Mouse (Mus musculus) liver, embryonic 15.5 days (tissue): ENCODE results near the gene Aplp1. TPM values are rescaled to one million over a fixed set of nuclear protein-coding genes. Genes with fewer than 3 reads are reported as not detected.
A peak's percentile ranks its signal among the peaks of the same experiment; 100 is the strongest.

Source experiments
- ATAC-seq: fragments of 200-750 bp; cut with Nextera tagmentation; 2 replicates; pipeline ENCODE4 v1.8.0; 2017; ENCODE audit warnings: moderate number of reproducible peaks, mild to moderate bottlenecking, moderate library complexity; ENCODE audit not compliant: insufficient read depth
- H3K27ac ChIP-seq: fragments of 300-500 bp; sonication (generic); replicated peaks from 2 replicates; pipeline ENCODE4 v1.5.1; 2015; ENCODE audit warnings: mild to moderate bottlenecking, inconsistent platforms
- H3K27me3 ChIP-seq: fragments of 300-500 bp; sonication (generic); 2 replicates; pipeline ENCODE4 v1.6.1; 2015; ENCODE audit warnings: mild to moderate bottlenecking, inconsistent platforms
- H3K36me3 ChIP-seq: fragments of 300-500 bp; sonication (generic); replicated peaks from 2 replicates; pipeline ENCODE4 v1.6.1; 2015; ENCODE audit warnings: moderate library complexity, mild to moderate bottlenecking, inconsistent platforms
- H3K4me1 ChIP-seq: fragments of 300-500 bp; sonication (generic); replicated peaks from 2 replicates; pipeline ENCODE4 v1.6.1; 2015; ENCODE audit warnings: inconsistent platforms
- H3K4me2 ChIP-seq: fragments of 300-500 bp; sonication (generic); 2 replicates; pipeline ENCODE4 v1.6.1; 2015; ENCODE audit warnings: moderate library complexity, mild to moderate bottlenecking, inconsistent platforms
- H3K4me3 ChIP-seq: fragments of 300-500 bp; sonication (generic); replicated peaks from 2 replicates; pipeline ENCODE4 v1.5.1; 2015; ENCODE audit warnings: mild to moderate bottlenecking, inconsistent platforms
- H3K9ac ChIP-seq: fragments of 300-500 bp; sonication (generic); 2 replicates; pipeline ENCODE4 v1.6.1; 2015; ENCODE audit warnings: moderate library complexity, mild to moderate bottlenecking, inconsistent platforms
- H3K9me3 ChIP-seq: fragments of 300-500 bp; sonication (generic); replicated peaks from 2 replicates; pipeline ENCODE4 v1.6.1; 2016; ENCODE audit warnings: inconsistent platforms
- WGBS: fragments of 180-500 bp; shearing (Covaris S2); methylation state at CpG from one replicate; pipeline ENCODE4 v1.1.7; 2015; ENCODE audit warnings: mixed read lengths; ENCODE audit not compliant: insufficient replicate concordance; 5-methylcytosine and 5-hydroxymethylcytosine counted together
- polyA plus RNA-seq: library from polyadenylated mRNA; unstranded; fragments of >200 nt; fragmentation: Nextera tagmentation; extraction: Ambion mirVana; gene quantifications from 2 replicates; pipeline ENCODE4 v1.2.1, GENCODE M21; 2015

Aplp1 gene
- polyA plus RNA-seq, 1 experiment from 2014 or later: 5.3 TPM

GRCm38 (mm10) chr7:30409789-30410188 is 35.5 kb downstream of the Aplp1 start:
- 51% methylated on average over 2 of the region's 2 CpGs for WGBS
- no peak overlapping the region for H3K4me2 ChIP-seq
- ATAC-seq: no peak
- no peak overlapping the region for H3K27ac ChIP-seq
- H3K27me3 ChIP-seq: no peaks in the 10 kb centered on the region
- H3K36me3 ChIP-seq: no peaks in the 10 kb centered on the region
- no peak overlapping the region for H3K4me3 ChIP-seq
- no peak overlapping the region for H3K9ac ChIP-seq
- H3K9me3 ChIP-seq: no peaks in the 10 kb centered on the region
- H3K4me1 ChIP-seq: peaks cover 10% of the 10 kb centered on the region; the same call in 1 of the 2 replicates

- no peak for ATAC-seq
- no peak overlapping the region for H3K27ac ChIP-seq
- 60% methylated on average over 3 of the region's 3 CpGs for WGBS
- peaks cover 10% of the 10 kb centered on the region; the same call in 1 of the 2 replicates for H3K4me1 ChIP-seq
- H3K27me3 ChIP-seq: no peaks in the 10 kb centered on the region
- no peak overlapping the region for H3K4me2 ChIP-seq
- no peaks in the 10 kb centered on the region for H3K9me3 ChIP-seq
- H3K4me3 ChIP-seq: no peak overlapping the region
- H3K9ac ChIP-seq: no peak overlapping the region
- no peaks in the 10 kb centered on the region for H3K36me3 ChIP-seq
These were observed 36.7 kb downstream of the Aplp1 start for GRCm38 (mm10) chr7:30408639-30409038.

- H3K9me3 ChIP-seq: no peaks in the 10 kb centered on the region
- no peak for ATAC-seq
- no peak overlapping the region for H3K4me3 ChIP-seq
- WGBS: 34% methylated on average over 4 of the region's 4 CpGs
- H3K4me2 ChIP-seq: no peak overlapping the region
- no peak overlapping the region for H3K27ac ChIP-seq
- H3K27me3 ChIP-seq: no peaks in the 10 kb centered on the region
- H3K36me3 ChIP-seq: no peaks in the 10 kb centered on the region
- no peak overlapping the region for H3K9ac ChIP-seq
- H3K4me1 ChIP-seq: no peaks in the 10 kb centered on the region
These were observed 43.0 kb downstream of the Aplp1 start for GRCm38 (mm10) chr7:30402343-30402742.

GRCm38 (mm10) chr7:30399671-30400070 is 45.7 kb downstream of the Aplp1 start:
- 57% methylated on average over 7 of the region's 7 CpGs for WGBS
- no peak overlapping the region for H3K4me3 ChIP-seq
- H3K4me2 ChIP-seq: no peak overlapping the region
- no peak overlapping the region for H3K9ac ChIP-seq
- no peaks in the 10 kb centered on the region for H3K9me3 ChIP-seq
- no peaks in the 10 kb centered on the region for H3K27me3 ChIP-seq
- no peak for ATAC-seq
- no peaks in the 10 kb centered on the region for H3K4me1 ChIP-seq
- no peak overlapping the region for H3K27ac ChIP-seq
- H3K36me3 ChIP-seq: no peaks in the 10 kb centered on the region

DNA sequence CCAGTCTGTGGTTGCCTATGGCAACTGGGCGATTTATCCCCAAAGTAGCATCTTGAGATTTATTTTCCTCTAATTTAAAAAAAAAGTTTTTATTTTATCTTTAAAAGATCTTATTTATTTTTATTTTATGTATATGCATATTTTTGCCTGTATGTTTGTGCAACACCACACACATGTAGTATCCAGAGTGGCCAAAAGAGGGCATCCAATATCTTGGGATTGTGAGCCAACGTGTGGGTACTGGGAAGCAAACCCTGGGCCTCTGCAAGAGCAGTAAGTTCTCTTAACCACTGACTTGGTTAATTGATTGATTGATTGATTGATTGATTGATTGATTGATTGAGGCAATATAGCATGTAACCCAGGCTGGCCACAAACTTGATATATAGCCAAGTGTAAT is 50.5 kb downstream of the Aplp1 start:
- H3K4me2 ChIP-seq: no peak overlapping the region
- H3K9ac ChIP-seq: no peak overlapping the region
- 47% methylated on average over 2 of the region's 2 CpGs for WGBS
- H3K4me1 ChIP-seq: peaks cover 5% of the 10 kb centered on the region; the same call in 1 of the 2 replicates
- no peak for ATAC-seq
- H3K27ac ChIP-seq: no peak overlapping the region
- no peaks in the 10 kb centered on the region for H3K27me3 ChIP-seq
- no peaks in the 10 kb centered on the region for H3K36me3 ChIP-seq
- H3K9me3 ChIP-seq: no peaks in the 10 kb centered on the region
- H3K4me3 ChIP-seq: no peak overlapping the region

DNA sequence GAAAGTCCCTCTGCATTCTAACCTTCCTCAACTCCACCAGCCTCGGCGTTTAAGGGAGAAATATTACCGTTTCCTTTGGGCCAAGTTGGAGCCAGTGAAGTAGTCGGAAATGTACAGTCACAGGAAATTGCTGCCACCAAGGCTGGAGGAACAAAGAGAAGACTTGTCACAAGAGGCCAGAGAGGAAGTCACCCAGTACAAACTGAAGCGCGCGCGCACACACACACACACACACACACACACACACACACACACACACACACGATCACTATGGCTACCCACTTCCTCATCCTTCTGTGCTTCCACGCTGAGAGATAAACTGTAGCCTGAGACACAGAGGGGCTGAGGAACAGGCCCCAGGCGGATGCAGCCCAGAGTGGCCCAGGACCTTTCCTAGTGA is 51.0 kb downstream of the Aplp1 start:
- Histone ChIP-seq H3K4me2 (no peak overlapping the region), H3K27ac (peak overlapping the region; percentile 67), H3K9ac (no peak overlapping the region), H3K4me1 (peaks cover 5% of the 10 kb centered on the region; the same call in 1 of the 2 replicates), H3K36me3 (no peaks in the 10 kb centered on the region), H3K4me3 (no peak overlapping the region), H3K9me3 (no peaks in the 10 kb centered on the region), H3K27me3 (no peaks in the 10 kb centered on the region)
- peak; percentile 70 for ATAC-seq
- 13% methylated on average over 11 of the region's 11 CpGs for WGBS

GRCm38 (mm10) chr7:30393631-30394030 is 51.7 kb downstream of the Aplp1 start:
- no peak overlapping the region for H3K9ac ChIP-seq
- peak overlapping the region; percentile 67 for H3K27ac ChIP-seq
- WGBS: 56% methylated on average over 4 of the region's 4 CpGs

DNA sequence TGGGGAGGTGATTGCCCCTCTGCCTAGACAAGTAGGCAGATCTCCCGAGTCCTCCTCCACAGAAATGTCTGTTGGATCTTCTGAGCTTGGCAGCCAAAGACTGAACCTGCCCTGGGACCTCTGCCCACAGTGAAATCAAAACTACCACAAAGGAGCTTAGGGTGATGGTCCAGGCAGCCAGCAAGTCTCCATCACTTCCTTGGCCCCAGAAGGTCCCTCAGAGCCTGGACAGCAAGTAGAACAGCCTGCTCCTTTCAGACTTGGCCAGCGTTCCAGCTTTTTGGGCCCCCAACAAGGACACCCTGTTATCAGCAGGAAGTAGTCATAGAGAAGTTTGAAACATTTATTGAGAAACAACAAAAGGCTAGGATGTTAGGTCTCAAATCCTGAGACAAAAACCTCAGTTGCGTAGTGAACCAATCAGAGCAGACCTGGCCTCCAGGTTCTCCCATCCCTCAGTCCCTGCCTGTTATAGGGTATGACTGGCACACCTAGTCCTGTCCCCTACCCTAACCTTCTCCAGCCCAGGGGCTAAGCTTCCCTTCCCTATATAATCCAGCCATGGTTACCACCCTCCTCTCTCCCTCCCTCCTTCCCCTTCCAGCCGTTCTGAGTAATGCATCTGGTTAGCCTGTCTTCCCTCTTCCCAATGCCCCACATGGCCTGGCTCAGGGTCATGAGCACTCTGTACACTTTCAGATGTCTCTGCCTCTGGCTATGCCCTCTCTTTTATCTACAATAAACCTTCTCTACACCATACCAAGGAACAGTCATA is 52.4 kb downstream of the Aplp1 start:
- Histone ChIP-seq H3K4me1 (peaks cover 5% of the 10 kb centered on the region; the same call in 1 of the 2 replicates), H3K36me3 (no peaks in the 10 kb centered on the region), H3K27me3 (no peaks in the 10 kb centered on the region), H3K9ac (no peak overlapping the region), H3K4me3 (no peak overlapping the region), H3K9me3 (no peaks in the 10 kb centered on the region), H3K27ac (no peak overlapping the region), H3K4me2 (no peak overlapping the region)
- 35% methylated on average over 4 of the region's 4 CpGs for WGBS
- no peak for ATAC-seq

More at GRCm38 (mm10) chr7:30393631-30394030, 51.7 kb downstream of the Aplp1 start:
- Histone ChIP-seq H3K4me3 (no peak overlapping the region), H3K4me1 (peaks cover 5% of the 10 kb centered on the region; the same call in 1 of the 2 replicates), H3K27me3 (no peaks in the 10 kb centered on the region), H3K36me3 (no peaks in the 10 kb centered on the region), H3K4me2 (no peak overlapping the region), H3K9me3 (no peaks in the 10 kb centered on the region)
- ATAC-seq: no peak

Other genes starting within 250 kb of the Aplp1 start
- gene Capns1, start 246.7 kb downstream of the Aplp1 start, polyA plus RNA-seq: 36.2 and 40.8 TPM in 2 replicates
- gene Polr2i, start 213.6 kb downstream of the Aplp1 start, polyA plus RNA-seq: 43.3 and 44.4 TPM in 2 replicates
- gene Tbcb, start 213.3 kb downstream of the Aplp1 start, polyA plus RNA-seq: 42.0 and 44.0 TPM in 2 replicates
- not detected in 2 replicates for gene Ovol3, start 209.8 kb downstream of the Aplp1 start, polyA plus RNA-seq
- 0.17 TPM in 2 replicates for gene Thap8, start 165.4 kb downstream of the Aplp1 start, polyA plus RNA-seq
- 8.1 and 8.9 TPM in 2 replicates for gene Wdr62, start 165.1 kb downstream of the Aplp1 start, polyA plus RNA-seq
- gene Clip3, start 153.8 kb downstream of the Aplp1 start, polyA plus RNA-seq: 0.55 and 0.76 TPM in 2 replicates
- gene Alkbh6, start 136.8 kb downstream of the Aplp1 start, polyA plus RNA-seq: 15.9 and 16.5 TPM in 2 replicates
- gene Syne4, start 130.7 kb downstream of the Aplp1 start, polyA plus RNA-seq: 15.7 and 20.2 TPM in 2 replicates
- gene E130208F15Rik, start 123.8 kb downstream of the Aplp1 start, polyA plus RNA-seq: 1.4 and 2.0 TPM in 2 replicates
- 4.3 and 5.1 TPM in 2 replicates for gene Sdhaf1, start 121.6 kb downstream of the Aplp1 start, polyA plus RNA-seq
- gene Lrfn3, start 82.8 kb downstream of the Aplp1 start, polyA plus RNA-seq: 1.9 and 2.0 TPM in 2 replicates
- 146 and 160 TPM in 2 replicates for gene Tyrobp, start 31.8 kb downstream of the Aplp1 start, polyA plus RNA-seq
- gene Hcst, start 25.7 kb downstream of the Aplp1 start, polyA plus RNA-seq: 6.7 and 7.0 TPM in 2 replicates
- 1.6 and 1.8 TPM in 2 replicates for gene Nfkbid, start 23.8 kb downstream of the Aplp1 start, polyA plus RNA-seq
- 0.03 and 0.37 TPM in 2 replicates for gene Kirrel2, start 12.2 kb upstream of the Aplp1 start, polyA plus RNA-seq
- gene Nphs1, start 12.8 kb upstream of the Aplp1 start, polyA plus RNA-seq: 0.10 TPM in 1 of 2 replicates, not detected in the other
- 57.8 and 78.4 TPM in 2 replicates for gene Prodh2, start 48.1 kb upstream of the Aplp1 start, polyA plus RNA-seq
- gene Arhgap33, start 89.5 kb upstream of the Aplp1 start, polyA plus RNA-seq: 2.6 and 3.0 TPM in 2 replicates
- 4.9 and 5.3 TPM in 2 replicates for gene Hspb6, start 106.6 kb upstream of the Aplp1 start, polyA plus RNA-seq
- gene Proser3, start 106.8 kb upstream of the Aplp1 start, polyA plus RNA-seq: 2.0 and 2.7 TPM in 2 replicates
- gene Lin37, start 114.3 kb upstream of the Aplp1 start, polyA plus RNA-seq: 23.4 and 26.1 TPM in 2 replicates
- 32.4 and 35.4 TPM in 2 replicates for gene U2af1l4, start 117.8 kb upstream of the Aplp1 start, polyA plus RNA-seq
- 3.4 and 4.1 TPM in 2 replicates for gene Gm49396, start 117.8 kb upstream of the Aplp1 start, polyA plus RNA-seq
- gene Psenen, start 118.1 kb upstream of the Aplp1 start, polyA plus RNA-seq: 60.6 and 65.5 TPM in 2 replicates
- gene Igflr1, start 119.9 kb upstream of the Aplp1 start, polyA plus RNA-seq: 2.3 and 2.8 TPM in 2 replicates
- 2.4 and 2.9 TPM in 2 replicates for gene Kmt2b, start 143.2 kb upstream of the Aplp1 start, polyA plus RNA-seq
- 0.17 and 0.22 TPM in 2 replicates for gene Zbtb32, start 153.4 kb upstream of the Aplp1 start, polyA plus RNA-seq
- 0.06 TPM in 1 of 2 replicates, not detected in the other for gene Upk1a, start 167.3 kb upstream of the Aplp1 start, polyA plus RNA-seq
- 514 and 565 TPM in 2 replicates for gene Cox6b1, start 180.6 kb upstream of the Aplp1 start, polyA plus RNA-seq
- gene Etv2, start 190.3 kb upstream of the Aplp1 start, polyA plus RNA-seq: not detected in 2 replicates
- gene Rbm42, start 204.8 kb upstream of the Aplp1 start, polyA plus RNA-seq: 49.4 and 54.0 TPM in 2 replicates
- gene Haus5, start 219.5 kb upstream of the Aplp1 start, polyA plus RNA-seq: 31.5 and 36.9 TPM in 2 replicates
- not detected in 2 replicates for gene Pmis2, start 226.1 kb upstream of the Aplp1 start, polyA plus RNA-seq